Mouse (Mus musculus) forebrain, embryonic 13.5 days (tissue): ENCODE measurements around the gene Zfp672. TPM values are rescaled to one million over a fixed set of nuclear protein-coding genes. Genes with fewer than 3 reads are reported as not detected.
A peak's percentile ranks its signal among the peaks of the same experiment; 100 is the strongest.
"Not testable (repeated sequence)": the region's sequence is repeated elsewhere in the genome, so short reads cannot be mapped to it uniquely, and the experiment has no call there.

Experiments used
- ATAC-seq: fragments of 200-750 bp; cut with Nextera tagmentation; 2 replicates; pipeline ENCODE4 v1.8.0; 2017
- H3K27ac ChIP-seq: fragments of 300-500 bp; sonication (generic); 2 replicates; pipeline ENCODE4 v1.5.1; 2015; ENCODE audit warnings: inconsistent platforms, mild to moderate bottlenecking, moderate library complexity
- H3K27me3 ChIP-seq: fragments of 300-500 bp; sonication (generic); 2 replicates; pipeline ENCODE4 v1.6.1; 2015; ENCODE audit warnings: mild to moderate bottlenecking, inconsistent platforms
- H3K36me3 ChIP-seq: fragments of 300-500 bp; sonication (generic); 2 replicates; pipeline ENCODE4 v1.6.1; 2015; ENCODE audit warnings: mild to moderate bottlenecking, inconsistent platforms; ENCODE audit not compliant: poor library complexity, severe bottlenecking
- H3K4me1 ChIP-seq: fragments of 300-500 bp; sonication (generic); 2 replicates; pipeline ENCODE4 v1.6.1; 2015; ENCODE audit warnings: inconsistent platforms
- H3K4me2 ChIP-seq: fragments of 300-500 bp; sonication (generic); 2 replicates; pipeline ENCODE4 v1.6.1; 2015; ENCODE audit warnings: inconsistent platforms, mild to moderate bottlenecking, moderate library complexity
- H3K4me3 ChIP-seq: fragments of 300-500 bp; sonication (generic); 2 replicates; pipeline ENCODE4 v1.5.1; 2015; ENCODE audit warnings: mild to moderate bottlenecking, inconsistent platforms
- H3K9ac ChIP-seq: fragments of 300-500 bp; sonication (generic); 2 replicates; pipeline ENCODE4 v1.6.1; 2015; ENCODE audit warnings: mild to moderate bottlenecking, inconsistent platforms
- H3K9me3 ChIP-seq: fragments of 300-500 bp; sonication (generic); replicated peaks from 2 replicates; pipeline ENCODE4 v1.6.1; 2016; ENCODE audit warnings: inconsistent platforms
- WGBS: fragments of 180-500 bp; shearing (Covaris S2); methylation state at CpG from one replicate; pipeline ENCODE4 v1.1.7; 2015; 5-methylcytosine and 5-hydroxymethylcytosine counted together
- polyA plus RNA-seq: library from polyadenylated mRNA; unstranded; fragments of >200 nt; fragmentation: Nextera tagmentation; extraction: Ambion mirVana; gene quantifications from 2 replicates; pipeline ENCODE4 v1.2.1, GENCODE M21; 2015

Gene Zfp672
- polyA plus RNA-seq: 38.1 and 40.5 TPM in 2 replicates

- Histone ChIP-seq H3K9ac (peak within 1 kb of the TSS; percentile 88), H3K27ac (peak within 1 kb of the TSS; percentile 32), H3K27me3 (no peaks in the 10 kb centered on the region), H3K9me3 (no peaks in the 10 kb centered on the region), H3K4me1 (peaks cover 39% of the 10 kb centered on the region), H3K36me3 (peaks cover 44% of the 10 kb centered on the region), H3K4me2 (peak within 1 kb of the TSS; percentile 97), H3K4me3 (peak within 1 kb of the TSS; percentile 87)
- peak; percentile 96 for ATAC-seq
- WGBS: under 1% methylated on average over 52 of the region's 52 CpGs
Observed at GRCm38 (mm10) chr11:58330276-58331148, at the start of gene Zfp672, which contains the start of gene Sh3bp5l. Gene Zfp672, minus strand, starts transcription at chr11:58330339. Gene Sh3bp5l, plus strand, starts transcription at chr11:58330724.

GRCm38 (mm10) chr11:58379516-58379915, 49.4 kb upstream of the Zfp672 start:
- Histone ChIP-seq H3K4me1 (no peaks in the 10 kb centered on the region), H3K9ac (no peak overlapping the region), H3K27ac (no peak overlapping the region), H3K4me2 (no peak overlapping the region), H3K9me3 (no peaks in the 10 kb centered on the region), H3K27me3 (no peaks in the 10 kb centered on the region), H3K4me3 (no peak overlapping the region), H3K36me3 (no peaks in the 10 kb centered on the region)
- no peak for ATAC-seq
- WGBS: 100% methylated on average over 1 of the region's 1 CpGs

- no peak for ATAC-seq
- Histone ChIP-seq H3K27ac (no peak within 1 kb of the TSS), H3K4me3 (no peak within 1 kb of the TSS), H3K36me3 (no peaks in the 10 kb centered on the region), H3K4me2 (no peak within 1 kb of the TSS), H3K27me3 (no peaks in the 10 kb centered on the region), H3K9me3 (no peaks in the 10 kb centered on the region), H3K9ac (no peak within 1 kb of the TSS), H3K4me1 (no peaks in the 10 kb centered on the region)
- WGBS: 75% methylated on average over 3 of the region's 3 CpGs
Observed at GRCm38 (mm10) chr11:58378763-58379278, 48.7 kb upstream of the Zfp672 start, which contains the start of gene Lypd8. Gene Lypd8, plus strand, starts transcription at chr11:58379043.

GRCm38 (mm10) chr11:58377686-58378085, 47.5 kb upstream of the Zfp672 start:
- H3K9me3 ChIP-seq: no peaks in the 10 kb centered on the region
- WGBS: 71% methylated on average over 1 of the region's 1 CpGs
- ATAC-seq: no peak

GRCm38 (mm10) chr11:58377273-58377672, 47.1 kb upstream of the Zfp672 start:
- Histone ChIP-seq H3K4me1 (no peaks in the 10 kb centered on the region), H3K27ac (no peak overlapping the region), H3K27me3 (no peaks in the 10 kb centered on the region), H3K4me3 (no peak overlapping the region), H3K36me3 (no peaks in the 10 kb centered on the region), H3K9me3 (no peaks in the 10 kb centered on the region), H3K9ac (no peak overlapping the region), H3K4me2 (no peak overlapping the region)
- WGBS: 93% methylated on average over 2 of the region's 2 CpGs
- ATAC-seq: no peak

More at GRCm38 (mm10) chr11:58377686-58378085, 47.5 kb upstream of the Zfp672 start:
- Histone ChIP-seq H3K4me2 (no peak overlapping the region), H3K27ac (no peak overlapping the region), H3K9ac (no peak overlapping the region), H3K4me3 (no peak overlapping the region), H3K27me3 (no peaks in the 10 kb centered on the region), H3K36me3 (no peaks in the 10 kb centered on the region), H3K4me1 (no peaks in the 10 kb centered on the region)

GRCm38 (mm10) chr11:58366191-58366590, 36.1 kb upstream of the Zfp672 start:
- not testable (repeated sequence) for H3K27me3 ChIP-seq, H3K9me3 ChIP-seq, ATAC-seq, H3K9ac ChIP-seq, H3K4me2 ChIP-seq, H3K27ac ChIP-seq, H3K4me3 ChIP-seq, H3K36me3 ChIP-seq, H3K4me1 ChIP-seq
- WGBS: no CpG with 5 or more reads among the region's 6 CpGs

GRCm38 (mm10) chr11:58364454-58364853, 34.3 kb upstream of the Zfp672 start:
- ATAC-seq: no peak
- Histone ChIP-seq H3K4me2 (no peak overlapping the region), H3K9ac (no peak overlapping the region), H3K27me3 (no peaks in the 10 kb centered on the region), H3K9me3 (no peaks in the 10 kb centered on the region), H3K27ac (no peak overlapping the region), H3K36me3 (no peaks in the 10 kb centered on the region), H3K4me3 (no peak overlapping the region), H3K4me1 (no peaks in the 10 kb centered on the region)
- WGBS: 57% methylated on average over 3 of the region's 3 CpGs

GRCm38 (mm10) chr11:58362562-58362961, 32.4 kb upstream of the Zfp672 start:
- WGBS: no CpG with 5 or more reads among the region's 6 CpGs
- not testable (repeated sequence) for H3K4me3 ChIP-seq, H3K9me3 ChIP-seq, H3K27me3 ChIP-seq, ATAC-seq, H3K9ac ChIP-seq, H3K4me2 ChIP-seq, H3K4me1 ChIP-seq, H3K36me3 ChIP-seq, H3K27ac ChIP-seq

GRCm38 (mm10) chr11:58357844-58358534, 27.9 kb upstream of the Zfp672 start:
- WGBS: 83% methylated on average over 6 of the region's 6 CpGs
- ATAC-seq: no peak

GRCm38 (mm10) chr11:58357042-58357441, 26.9 kb upstream of the Zfp672 start:
- 93% methylated on average over 3 of the region's 3 CpGs for WGBS
- Histone ChIP-seq H3K9ac (no peak overlapping the region), H3K27me3 (no peaks in the 10 kb centered on the region), H3K4me2 (no peak overlapping the region), H3K27ac (no peak overlapping the region), H3K4me3 (no peak overlapping the region), H3K36me3 (no peaks in the 10 kb centered on the region), H3K9me3 (no peaks in the 10 kb centered on the region), H3K4me1 (no peaks in the 10 kb centered on the region)
- no peak for ATAC-seq

More at GRCm38 (mm10) chr11:58357844-58358534, 27.9 kb upstream of the Zfp672 start:
- no peaks in the 10 kb centered on the region for H3K36me3 ChIP-seq
- H3K27ac ChIP-seq: no peak overlapping the region
- no peak overlapping the region for H3K9ac ChIP-seq
- no peaks in the 10 kb centered on the region for H3K27me3 ChIP-seq
- no peaks in the 10 kb centered on the region for H3K4me1 ChIP-seq
- no peaks in the 10 kb centered on the region for H3K9me3 ChIP-seq
- no peak overlapping the region for H3K4me2 ChIP-seq
- H3K4me3 ChIP-seq: no peak overlapping the region

GRCm38 (mm10) chr11:58354927-58355326, 24.8 kb upstream of the Zfp672 start:
- no peaks in the 10 kb centered on the region for H3K9me3 ChIP-seq
- ATAC-seq: no peak
- H3K4me2 ChIP-seq: no peak overlapping the region
- no peak overlapping the region for H3K9ac ChIP-seq
- no peaks in the 10 kb centered on the region for H3K4me1 ChIP-seq
- no peak overlapping the region for H3K27ac ChIP-seq
- WGBS: 85% methylated on average over 3 of the region's 3 CpGs
- no peaks in the 10 kb centered on the region for H3K27me3 ChIP-seq
- no peak overlapping the region for H3K4me3 ChIP-seq
- H3K36me3 ChIP-seq: no peaks in the 10 kb centered on the region

- Histone ChIP-seq H3K4me1 (no peaks in the 10 kb centered on the region), H3K9ac (no peak overlapping the region), H3K4me2 (no peak overlapping the region), H3K9me3 (no peaks in the 10 kb centered on the region), H3K36me3 (no peaks in the 10 kb centered on the region), H3K4me3 (no peak overlapping the region), H3K27me3 (no peaks in the 10 kb centered on the region), H3K27ac (no peak overlapping the region)
- no peak for ATAC-seq
- 77% methylated on average over 10 of the region's 10 CpGs for WGBS
Observed at GRCm38 (mm10) chr11:58354476-58354875, 24.3 kb upstream of the Zfp672 start.
